Mouse (Mus musculus): ENCODE results near the gene Aire. TPM values are rescaled to one million over a fixed set of nuclear protein-coding genes. Genes with fewer than 3 reads are reported as not detected.

Gene Aire
- polyA plus RNA-seq (2012; rRNA removed), result 0.45 and 0.79 TPM in 2 replicates

DNA sequence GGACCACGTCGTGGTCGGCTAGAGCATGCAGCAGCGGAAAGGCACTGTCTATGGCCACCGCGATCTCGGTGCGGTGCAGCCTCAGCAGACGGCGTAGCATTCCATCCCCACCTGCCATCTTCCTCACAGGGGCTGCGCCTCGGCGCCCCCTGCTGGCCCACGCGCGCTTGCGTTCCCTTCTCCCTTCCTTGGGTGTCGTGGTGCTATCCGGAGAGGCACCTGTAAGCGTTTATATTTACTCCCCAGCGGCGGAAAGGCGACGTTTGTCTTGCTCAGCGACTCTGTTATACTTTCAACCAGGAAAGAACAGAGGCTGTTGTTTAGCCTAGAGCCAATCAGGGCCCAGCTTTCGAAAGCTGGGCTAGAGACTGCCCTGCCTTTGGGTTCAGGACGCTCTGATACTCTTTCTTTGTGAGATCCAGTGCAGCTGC, at the start of gene Aire:
Gene Aire, minus strand, starts transcription at position 205 of the 431 bp plus-strand sequence.

DNA sequence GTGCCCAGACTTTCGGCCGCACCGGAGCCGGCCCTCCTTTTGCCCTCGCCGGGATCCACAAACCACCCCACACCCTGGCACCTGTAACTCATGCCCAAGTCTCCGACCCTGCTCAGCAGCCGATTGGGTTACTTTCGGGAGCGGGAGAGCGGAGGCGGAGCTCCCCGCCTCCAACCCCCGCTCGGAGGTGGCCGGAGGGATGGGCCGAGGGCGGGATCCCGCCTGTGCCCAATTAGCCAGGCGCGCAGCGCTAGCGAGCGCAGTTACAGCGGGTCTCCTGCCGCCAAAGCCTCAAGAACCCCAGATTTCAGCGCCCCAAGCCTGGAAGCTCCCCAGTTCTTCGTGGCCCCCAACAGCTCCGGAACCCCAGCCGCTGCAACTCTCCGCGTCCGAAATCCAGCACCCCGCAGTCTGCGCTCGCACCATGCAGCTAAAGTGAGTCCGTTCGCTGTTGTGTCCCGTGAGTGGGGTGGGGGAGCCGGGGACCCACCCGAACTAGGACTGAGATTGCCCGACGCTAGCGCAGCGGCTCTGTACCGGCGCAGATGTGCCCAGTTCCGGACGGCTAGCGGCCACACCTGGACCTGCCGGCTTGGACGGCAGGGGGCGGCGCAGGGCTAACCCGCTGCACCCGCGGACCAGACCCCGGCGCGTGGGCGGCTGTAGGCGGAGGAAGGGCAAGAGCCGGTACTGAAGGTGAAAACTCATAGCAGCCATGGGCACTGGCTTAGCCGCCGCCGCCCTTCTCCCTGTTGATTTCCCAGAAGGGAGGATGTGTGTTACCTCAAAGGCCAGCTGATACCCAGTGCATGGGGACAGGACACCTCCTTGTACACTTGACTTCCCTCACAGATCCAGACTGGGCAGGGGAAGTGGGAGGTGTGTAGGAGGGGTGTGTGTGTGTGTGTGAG, 25.9 kb upstream of the Aire start, which contains the start of gene Icosl:
Gene Icosl, plus strand, starts transcription at position 202 of the 911 bp plus-strand sequence.

GRCm38 (mm10) chr10:78041647-78042046, 1.8 kb downstream of the Aire start, which contains the start of gene Dnmt3l:
Dnmt3l (plus strand) TSS chr10:78041947.

GRCm38 (mm10) chr10:78009945-78010293, 33.5 kb downstream of the Aire start, which contains the start of gene Pfkl:
Pfkl (minus strand) TSS chr10:78010083.

Other genes starting within 250 kb of the Aire start
- not detected in 2 replicates for gene Gm9639, start 248.5 kb downstream of the Aire start, polyA plus RNA-seq (2012; rRNA removed)
- gene Gm19668, start 244.5 kb downstream of the Aire start, polyA plus RNA-seq (2012; rRNA removed), result not detected in 2 replicates
- gene Gm9507, start 231.8 kb downstream of the Aire start, polyA plus RNA-seq (2012; rRNA removed), result not detected in 2 replicates
- gene Gm2696, start 228.9 kb downstream of the Aire start, polyA plus RNA-seq (2012; rRNA removed), result not detected in 2 replicates
- gene Krtap10-4, start 216.5 kb downstream of the Aire start, polyA plus RNA-seq (2012; rRNA removed), result not detected in 2 replicates
- not detected in 2 replicates for gene Krtap10-10, start 207.7 kb downstream of the Aire start, polyA plus RNA-seq (2012; rRNA removed)
- not detected in 2 replicates for gene Gm36176, start 196.8 kb downstream of the Aire start, polyA plus RNA-seq (2012; rRNA removed)
- not detected in 2 replicates for gene Gm10318, start 190.8 kb downstream of the Aire start, polyA plus RNA-seq (2012; rRNA removed)
- not detected in 2 replicates for gene Gm3285, start 181.6 kb downstream of the Aire start, polyA plus RNA-seq (2012; rRNA removed)
- 4.4 and 4.7 TPM in 2 replicates for gene Lrrc3, start 141.1 kb downstream of the Aire start, polyA plus RNA-seq (2012; rRNA removed)
- gene Trpm2, start 73.0 kb downstream of the Aire start, polyA plus RNA-seq (2012; rRNA removed), result 0.29 and 0.33 TPM in 2 replicates
- gene 1810043G02Rik, start 65.1 kb downstream of the Aire start, polyA plus RNA-seq (2012; rRNA removed), result 17.7 and 24.3 TPM in 2 replicates
- 40.4 and 50.6 TPM in 2 replicates for gene Pfkl, start 33.5 kb downstream of the Aire start, polyA plus RNA-seq (2012; rRNA removed)
- gene Dnmt3l, start 1.7 kb downstream of the Aire start, polyA plus RNA-seq (2012; rRNA removed), result 0.80 and 1.3 TPM in 2 replicates
- 6.0 and 9.5 TPM in 2 replicates for gene Icosl, start 25.7 kb upstream of the Aire start, polyA plus RNA-seq (2012; rRNA removed)
- 110 and 194 TPM in 2 replicates for gene D10Jhu81e, start 126.2 kb upstream of the Aire start, polyA plus RNA-seq (2012; rRNA removed)
- 2.9 and 3.7 TPM in 2 replicates for gene Pwp2, start 141.5 kb upstream of the Aire start, polyA plus RNA-seq (2012; rRNA removed)
- 24.2 and 27.8 TPM in 2 replicates for gene Trappc10, start 201.0 kb upstream of the Aire start, polyA plus RNA-seq (2012; rRNA removed)